Mouse (Mus musculus): ENCODE data around the gene 4931406C07Rik.

- no peak for TF ChIP-seq POLR2A (IDR thresholded peaks at IDR 0.05; ENCODE audit: low read depth, low read length)
- TF ChIP-seq CTCF (conservative IDR thresholded peaks at IDR 0.05; ENCODE audit: insufficient read depth, insufficient read length, low read depth, low read length) = no peak
These were observed 51.7 kb downstream of the 4931406C07Rik start for GRCm38 (mm10) chr9:15254501-15254900.
